Mouse (Mus musculus) testis, adult 2 months (tissue): ENCODE data around the gene Olfr1441.

ENCODE experiments used
- CTCF ChIP-seq: fragments of 200-500 bp; IDR thresholded peaks from 2 replicates; pipeline ENCODE4 v1.5.1; 2012; ENCODE audit warnings: low read depth, mild to moderate bottlenecking, inconsistent platforms, low read length, moderate library complexity; ENCODE audit not compliant: control insufficient read depth, insufficient read depth, insufficient replicate concordance
- POLR2A ChIP-seq: fragments of 200-500 bp; IDR thresholded peaks from 2 replicates; pipeline ENCODE4 v1.6.1; 2012; ENCODE audit warnings: low read depth, mild to moderate bottlenecking, inconsistent platforms, low read length, moderate library complexity; ENCODE audit not compliant: control insufficient read depth

GRCm38 (mm10) chr19:12464674-12465073 lies 47.4 kb downstream of the Olfr1441 start:
- TF ChIP-seq POLR2A (no peak), CTCF (no peak)
